Mouse (Mus musculus) heart, adult 8-10 months (tissue): ENCODE measurements around the gene Mrps36. TPM values are rescaled to one million over a fixed set of nuclear protein-coding genes. Genes with fewer than 3 reads are reported as not detected.
"Not testable (repeated sequence)": the region's sequence is repeated elsewhere in the genome, so short reads cannot be mapped to it uniquely, and the experiment has no call there.

Experiments used
- DNase-seq: peaks from one replicate; pipeline ENCODE4 v3.0.0; 2022; ENCODE audit warnings: low spot score
- total RNA-seq, 4 experiments: library from RNA; stranded (reverse); gene quantifications; 2 replicates each; pipeline ENCODE4 v1.2.4; 2022

The Mrps36 gene
- total RNA-seq, 4 experiments from 2014 or later = 179 to 227 (median 201) TPM

GRCm38 (mm10) chr13:100732756-100733155 is 11.7 kb downstream of the Mrps36 start:
- DNase-seq = no peak

DNA sequence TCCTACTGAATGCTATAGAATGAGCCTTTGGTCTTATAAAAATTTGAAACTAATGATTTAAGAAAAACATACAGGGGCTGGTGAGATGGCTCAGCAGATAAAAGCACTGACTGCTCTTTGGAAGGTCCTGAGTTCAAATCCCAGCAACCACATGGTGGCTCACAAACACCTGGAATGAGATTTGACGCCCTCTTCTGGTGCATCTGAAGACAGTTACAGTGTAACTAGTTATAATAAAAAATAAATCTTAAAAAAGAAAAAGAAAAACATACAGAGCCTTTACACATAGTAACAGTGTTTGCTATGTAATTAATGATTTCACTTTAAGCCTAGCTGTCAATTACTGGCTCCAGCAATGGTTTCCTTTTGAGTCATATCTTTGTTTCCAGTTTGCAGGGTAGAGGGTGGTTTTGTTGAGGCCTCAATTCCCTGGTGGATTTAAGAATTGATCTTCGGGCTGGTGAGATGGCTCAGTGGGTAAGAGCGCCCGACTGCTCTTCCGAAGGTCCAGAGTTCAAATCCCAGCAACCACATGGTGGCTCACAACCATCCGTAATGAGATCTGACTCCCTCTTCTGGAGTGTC is 12.9 kb downstream of the Mrps36 start:
- not testable (repeated sequence) for DNase-seq

DNA sequence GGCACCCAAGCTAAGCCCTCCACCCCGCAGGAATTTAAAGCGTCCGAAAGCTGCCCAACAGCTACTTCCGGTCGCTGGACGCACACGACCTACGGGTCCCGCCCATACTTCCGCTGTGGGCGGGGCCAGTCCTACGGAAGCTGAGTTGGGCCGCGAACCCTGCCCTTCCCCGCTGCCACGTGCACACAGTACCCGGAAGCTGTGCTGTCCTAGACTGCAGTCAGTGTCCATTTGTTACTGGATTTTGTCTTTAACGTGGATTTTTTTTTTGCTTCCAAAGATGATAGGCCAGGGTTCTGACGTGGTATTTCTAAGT is 13.6 kb downstream of the Mrps36 start, which contains the start of gene Cdk7:
TSS of gene Cdk7 (minus strand) at position 79 of the 316 bp plus-strand sequence.
- peak; percentile 90 for DNase-seq

- no peak for DNase-seq
Measured at GRCm38 (mm10) chr13:100730153-100730860, 14.2 kb downstream of the Mrps36 start.

- DNase-seq = not testable (repeated sequence)
Measured at GRCm38 (mm10) chr13:100728530-100728929, 15.9 kb downstream of the Mrps36 start.

DNA sequence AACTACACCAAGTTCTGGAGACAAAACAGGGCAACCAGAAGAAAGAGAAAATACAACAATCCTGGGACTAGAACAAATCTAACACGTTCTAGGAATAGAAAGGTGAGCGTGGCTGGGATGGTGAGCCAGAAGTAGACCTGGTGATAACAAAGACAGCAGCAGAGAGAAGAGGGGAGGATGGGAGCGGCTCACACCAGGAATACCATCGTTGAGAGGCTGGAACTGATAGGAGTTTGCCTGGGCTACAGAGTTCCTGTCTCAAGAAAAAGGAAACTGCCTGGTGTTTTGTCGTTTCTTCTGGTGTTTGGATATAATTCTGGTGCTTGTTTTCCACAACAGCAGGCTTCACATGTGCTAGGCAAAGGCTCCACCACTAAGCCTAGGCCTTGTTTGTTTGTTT is 16.4 kb downstream of the Mrps36 start:
- DNase-seq = no peak

GRCm38 (mm10) chr13:100725194-100725593 is 19.3 kb downstream of the Mrps36 start:
- no peak for DNase-seq

DNA sequence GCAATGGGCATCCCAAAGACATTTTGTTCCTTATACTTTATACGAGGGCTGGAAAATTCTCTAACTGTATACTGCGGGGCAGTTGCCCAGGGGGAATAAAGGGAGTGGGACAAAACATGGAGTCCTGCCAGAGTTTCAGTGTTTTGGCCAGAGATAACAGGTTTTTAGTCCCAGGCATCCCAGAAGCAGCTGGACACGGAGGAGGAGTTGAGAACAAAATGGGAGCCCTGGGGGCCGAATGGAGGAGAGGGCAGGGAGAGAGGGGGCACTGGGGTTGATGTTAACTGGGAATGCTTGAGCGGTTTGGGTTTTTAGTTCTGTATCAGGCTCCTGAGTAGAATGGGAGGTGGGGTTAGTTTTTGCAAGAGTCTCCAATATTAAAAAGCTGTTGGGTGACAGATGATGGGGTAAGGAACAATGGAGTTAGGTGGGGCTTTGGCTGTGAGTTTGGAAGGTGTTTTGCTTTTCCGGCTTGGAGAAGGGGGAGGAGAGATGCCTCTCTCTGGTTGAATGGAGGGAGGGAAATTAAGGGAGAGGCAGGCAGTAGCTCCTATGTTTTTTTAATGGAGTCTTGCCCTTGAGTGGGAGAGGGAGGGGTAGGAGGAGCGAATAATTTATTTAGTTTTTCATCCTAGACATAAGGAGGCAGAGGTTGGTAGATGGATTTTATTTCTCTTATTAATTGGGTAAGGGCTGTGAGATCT is 20.3 kb downstream of the Mrps36 start:
- DNase-seq = no peak

DNA sequence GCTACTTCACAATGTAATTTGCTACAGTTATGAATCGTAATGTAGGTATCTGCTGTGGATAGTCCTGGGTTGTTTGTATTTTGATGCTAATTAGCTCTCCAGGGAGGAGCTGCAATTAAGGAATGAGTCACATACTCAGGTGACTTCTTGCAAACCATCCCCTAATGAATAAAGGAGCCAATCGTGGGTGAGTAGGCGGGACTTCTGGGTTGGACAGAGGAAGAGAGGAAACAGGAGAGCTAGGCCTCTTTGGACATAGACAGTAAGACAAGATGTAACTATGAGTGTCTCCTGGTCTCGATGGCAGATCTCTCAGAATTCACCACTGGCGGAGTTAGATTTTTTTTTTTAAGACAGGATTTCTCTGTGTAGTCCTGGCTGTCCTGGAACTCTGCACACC is 22.8 kb downstream of the Mrps36 start:
- no peak for DNase-seq

- no peak for DNase-seq
Measured at GRCm38 (mm10) chr13:100715467-100715866, 29.0 kb downstream of the Mrps36 start.

DNA sequence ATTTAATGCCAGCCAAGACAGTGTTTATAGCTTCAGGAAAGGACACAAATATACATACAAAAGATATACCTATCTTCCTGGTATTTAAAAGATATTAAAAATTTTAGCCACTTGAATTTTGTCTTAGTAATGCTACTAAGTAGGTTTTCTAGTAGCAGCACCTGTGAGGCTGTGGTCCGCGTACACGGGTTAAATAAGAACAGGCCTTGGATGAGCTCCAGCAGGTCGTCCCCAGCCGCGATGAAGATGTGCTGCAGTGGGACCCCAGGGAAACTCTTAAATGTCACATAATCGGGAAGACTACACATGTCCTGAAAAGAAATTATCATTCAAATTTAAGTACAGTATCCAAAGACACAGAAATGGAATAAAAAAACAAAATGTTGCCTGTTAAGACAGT is 38.3 kb downstream of the Mrps36 start:
- DNase-seq = no peak

DNA sequence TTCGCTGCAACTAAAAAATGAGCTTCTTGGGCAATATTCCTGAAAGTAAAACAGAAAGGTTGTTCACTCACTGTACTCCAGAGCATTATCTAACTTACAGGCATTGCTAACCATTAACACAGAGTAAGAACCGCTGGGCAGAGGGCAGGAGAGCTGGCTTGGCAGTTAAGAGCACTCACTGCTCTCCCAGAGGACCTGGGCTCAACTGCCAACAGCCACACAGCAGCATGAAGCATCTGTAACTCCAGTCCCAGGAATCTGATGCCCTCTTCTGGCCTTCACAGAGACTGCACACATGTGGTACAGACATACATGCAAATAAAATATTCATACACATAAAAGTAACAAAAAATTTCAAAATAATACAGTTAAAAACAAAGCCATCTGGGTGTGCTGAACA is 41.0 kb downstream of the Mrps36 start:
- no peak for DNase-seq

DNA sequence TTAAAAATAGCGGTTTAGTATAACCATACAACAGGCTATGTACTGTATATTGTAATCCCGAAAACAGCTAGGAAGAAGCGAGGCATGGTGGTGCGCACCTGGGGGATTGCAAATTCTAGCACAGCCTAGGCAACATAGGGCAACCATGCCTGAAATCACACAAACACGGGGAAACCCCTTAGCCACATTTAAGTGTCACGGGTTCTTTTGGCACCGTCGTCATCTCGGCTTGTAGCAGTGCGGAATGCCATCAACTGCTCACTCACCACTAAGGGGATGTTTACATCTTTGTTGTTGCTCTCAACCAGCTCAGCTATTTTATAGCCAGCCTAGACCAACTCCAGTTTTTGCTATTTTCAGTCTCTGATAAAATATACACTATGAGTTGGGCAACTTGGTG is 45.6 kb downstream of the Mrps36 start:
- DNase-seq = no peak

- DNase-seq = no peak
Measured at GRCm38 (mm10) chr13:100697541-100697940, 46.9 kb downstream of the Mrps36 start.

GRCm38 (mm10) chr13:100687513-100687912 is 56.9 kb downstream of the Mrps36 start:
- DNase-seq = no peak

Other genes with a start within 250 kb of the Mrps36 start
- 1 to 10 TPM in 1 of 4 experiments, under 1 TPM in 3; 0.24 to 1.1 (median 0.66) TPM for gene Ocln, start 191.9 kb downstream of the Mrps36 start, total RNA-seq
- gene Marveld2, start 127.7 kb downstream of the Mrps36 start, total RNA-seq = under 1 TPM; 0.37 to 0.90 (median 0.63) TPM
- 10 to 100 TPM; 57.2 to 64.6 (median 60.3) TPM for gene Ak6, start 93.7 kb downstream of the Mrps36 start, total RNA-seq
- 10 to 100 TPM; 13.4 to 16.6 (median 15.6) TPM for gene Rad17, start 93.6 kb downstream of the Mrps36 start, total RNA-seq
- gene Taf9, start 93.1 kb downstream of the Mrps36 start, total RNA-seq = 10 to 100 TPM in 3 of 4 experiments, 1 to 10 TPM in 1; 9.1 to 14.5 (median 12.1) TPM
- gene Ccdc125, start 74.9 kb downstream of the Mrps36 start, total RNA-seq = under 1 TPM; 0.33 to 0.60 (median 0.44) TPM
- 10 to 100 TPM; 17.1 to 24.8 (median 19.6) TPM for gene Cdk7, start 13.7 kb downstream of the Mrps36 start, total RNA-seq
- gene Cenph, start 31.2 kb upstream of the Mrps36 start, total RNA-seq = under 1 TPM in 2 of 4 experiments, not detected in 2; 0.25 to 0.28 TPM
- under 1 TPM in 3 of 4 experiments, not detected in 1; 0.19 to 0.63 (median 0.28) TPM for gene Ccnb1, start 41.9 kb upstream of the Mrps36 start, total RNA-seq
- 10 to 100 TPM; 16.2 to 20.6 (median 19.2) TPM for gene Slc30a5, start 88.8 kb upstream of the Mrps36 start, total RNA-seq